Mouse (Mus musculus) heart, embryonic 11.5 days (tissue): ENCODE measurements around the gene Bhlhe23. TPM values are rescaled to one million over a fixed set of nuclear protein-coding genes. Genes with fewer than 3 reads are reported as not detected.

Experiments
- ATAC-seq: fragments of 200-750 bp; cut with Nextera tagmentation; replicated peaks from 2 replicates; pipeline ENCODE4 v1.8.0; 2017; ENCODE audit warnings: moderate library complexity; ENCODE audit not compliant: insufficient number of reproducible peaks, low FRiP score, low TSS enrichment
- H3K27ac ChIP-seq: fragments of 300-500 bp; sonication (generic); 2 replicates; pipeline ENCODE4 v1.5.1; 2014; ENCODE audit warnings: mild to moderate bottlenecking, low read depth, low read length
- H3K27me3 ChIP-seq: fragments of 300-500 bp; sonication (generic); 2 replicates; pipeline ENCODE4 v1.6.1; 2014; ENCODE audit warnings: mild to moderate bottlenecking, low read length, mixed read lengths; ENCODE audit not compliant: control insufficient read depth, insufficient read depth
- H3K36me3 ChIP-seq: fragments of 300-500 bp; sonication (generic); 2 replicates; pipeline ENCODE4 v1.6.1; 2014; ENCODE audit warnings: mild to moderate bottlenecking, low read length, moderate library complexity, mixed read lengths; ENCODE audit not compliant: control insufficient read depth, insufficient read depth
- H3K4me1 ChIP-seq: fragments of 300-500 bp; sonication (generic); 2 replicates; pipeline ENCODE4 v1.6.1; 2014; ENCODE audit warnings: low read length; ENCODE audit not compliant: control insufficient read depth, insufficient read depth
- H3K4me2 ChIP-seq: fragments of 300-500 bp; sonication (generic); 2 replicates; pipeline ENCODE4 v1.6.1; 2014; ENCODE audit warnings: mild to moderate bottlenecking, moderate library complexity
- H3K4me3 ChIP-seq: fragments of 300-500 bp; sonication (generic); 2 replicates; pipeline ENCODE4 v1.5.1; 2014; ENCODE audit warnings: low read depth, low read length
- H3K9ac ChIP-seq: fragments of 300-500 bp; sonication (generic); 2 replicates; pipeline ENCODE4 v1.6.1; 2014; ENCODE audit warnings: mild to moderate bottlenecking, low read depth, low read length, moderate library complexity
- H3K9me3 ChIP-seq: fragments of 300-500 bp; sonication (generic); replicated peaks from 2 replicates; pipeline ENCODE4 v1.6.1; 2016; ENCODE audit warnings: low read length; ENCODE audit not compliant: control insufficient read depth
- WGBS: fragments of 180-500 bp; shearing (Covaris S2); extraction: QIAGEN DNeasy Blood & Tissue Kit; methylation state at CpG from one replicate; pipeline ENCODE4 v1.1.7; 2014; ENCODE audit not compliant: insufficient replicate concordance; 5-methylcytosine and 5-hydroxymethylcytosine counted together
- polyA plus RNA-seq: library from polyadenylated mRNA; unstranded; fragments of >200 nt; fragmentation: Nextera tagmentation; extraction: Ambion mirVana; gene quantifications from 2 replicates; pipeline ENCODE4 v1.2.1, GENCODE M21; 2014

The Bhlhe23 gene
- polyA plus RNA-seq, 1 experiment from 2014 or later = not detected

DNA sequence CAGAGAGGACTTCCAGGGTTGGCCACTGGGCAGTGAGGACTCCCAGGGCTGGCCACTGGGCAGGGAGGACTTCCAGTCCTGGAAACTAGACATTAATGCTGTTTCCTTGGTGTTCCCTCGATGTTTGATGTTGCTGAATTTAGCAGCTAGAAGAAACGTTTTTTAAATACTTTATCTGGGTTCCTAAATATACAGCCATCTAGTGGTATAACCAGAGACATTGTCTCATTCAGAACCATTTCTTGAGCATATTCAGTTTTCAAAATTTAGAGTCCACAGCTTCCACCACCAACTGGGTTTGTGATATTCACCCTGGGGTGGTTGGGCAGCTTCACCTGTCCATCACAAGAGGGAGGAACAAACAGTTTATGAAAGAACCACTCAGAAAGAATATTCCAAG, 34.3 kb upstream of the Bhlhe23 start:
- no peaks in the 10 kb centered on the region for H3K9me3 ChIP-seq
- peaks cover 11% of the 10 kb centered on the region for H3K27me3 ChIP-seq
- no peaks in the 10 kb centered on the region for H3K4me1 ChIP-seq
- H3K27ac ChIP-seq = no peak overlapping the region
- ATAC-seq = no peak
- no peaks in the 10 kb centered on the region for H3K36me3 ChIP-seq
- WGBS = 53% methylated on average over 2 of the region's 2 CpGs
- H3K9ac ChIP-seq = no peak overlapping the region
- no peak overlapping the region for H3K4me3 ChIP-seq
- no peak overlapping the region for H3K4me2 ChIP-seq

DNA sequence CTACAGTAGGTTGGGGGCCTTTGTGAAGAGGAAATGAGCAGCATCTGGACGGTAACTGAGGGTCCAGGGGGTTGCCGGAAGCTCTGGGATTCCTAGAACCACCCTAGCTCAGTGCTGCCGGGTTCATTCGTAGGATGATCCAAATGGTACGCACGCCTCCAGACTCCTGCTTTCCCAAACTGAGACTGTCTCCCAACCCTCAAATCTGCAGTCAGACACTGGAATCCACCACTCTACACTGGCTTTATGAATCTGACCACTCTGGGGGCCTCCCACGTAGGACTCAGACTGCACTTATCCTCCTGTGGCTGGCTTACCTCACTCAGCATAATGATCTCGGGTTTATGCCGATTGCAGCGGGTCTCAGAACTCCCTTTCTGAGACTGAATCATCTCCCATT, 32.8 kb upstream of the Bhlhe23 start:
- H3K4me3 ChIP-seq = no peak overlapping the region
- H3K9me3 ChIP-seq = no peaks in the 10 kb centered on the region
- no peak overlapping the region for H3K4me2 ChIP-seq
- 66% methylated on average over 10 of the region's 10 CpGs for WGBS
- no peak overlapping the region for H3K9ac ChIP-seq
- ATAC-seq = no peak
- no peaks in the 10 kb centered on the region for H3K36me3 ChIP-seq
- no peaks in the 10 kb centered on the region for H3K4me1 ChIP-seq
- H3K27me3 ChIP-seq = peaks cover 11% of the 10 kb centered on the region
- no peak overlapping the region for H3K27ac ChIP-seq

DNA sequence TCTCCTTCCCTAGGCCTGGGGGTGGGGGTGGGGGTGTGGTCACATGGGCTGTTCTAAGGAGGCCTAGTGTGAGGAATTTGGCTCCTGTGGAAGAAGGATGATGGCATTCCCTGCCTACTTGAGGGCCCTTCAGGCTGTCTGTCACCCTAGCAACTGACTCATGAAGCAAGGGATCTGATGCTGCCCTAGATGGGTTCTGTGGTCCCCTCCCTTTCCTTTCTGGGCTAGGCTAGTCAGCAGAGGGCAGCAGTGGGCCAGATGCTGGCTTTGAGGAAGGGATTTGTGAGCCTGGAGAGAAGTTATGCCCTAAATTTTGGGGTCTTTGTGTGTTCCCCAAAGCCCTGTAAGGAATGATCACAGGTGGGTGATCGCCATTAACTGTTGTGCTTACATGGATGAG, 29.3 kb upstream of the Bhlhe23 start:
- H3K4me3 ChIP-seq = no peak overlapping the region
- H3K9ac ChIP-seq = no peak overlapping the region
- peaks cover 10% of the 10 kb centered on the region for H3K27me3 ChIP-seq
- H3K4me1 ChIP-seq = no peaks in the 10 kb centered on the region
- no peaks in the 10 kb centered on the region for H3K36me3 ChIP-seq
- H3K9me3 ChIP-seq = no peaks in the 10 kb centered on the region
- no peak overlapping the region for H3K27ac ChIP-seq
- H3K4me2 ChIP-seq = no peak overlapping the region
- 44% methylated on average over 1 of the region's 1 CpGs for WGBS
- ATAC-seq = no peak

DNA sequence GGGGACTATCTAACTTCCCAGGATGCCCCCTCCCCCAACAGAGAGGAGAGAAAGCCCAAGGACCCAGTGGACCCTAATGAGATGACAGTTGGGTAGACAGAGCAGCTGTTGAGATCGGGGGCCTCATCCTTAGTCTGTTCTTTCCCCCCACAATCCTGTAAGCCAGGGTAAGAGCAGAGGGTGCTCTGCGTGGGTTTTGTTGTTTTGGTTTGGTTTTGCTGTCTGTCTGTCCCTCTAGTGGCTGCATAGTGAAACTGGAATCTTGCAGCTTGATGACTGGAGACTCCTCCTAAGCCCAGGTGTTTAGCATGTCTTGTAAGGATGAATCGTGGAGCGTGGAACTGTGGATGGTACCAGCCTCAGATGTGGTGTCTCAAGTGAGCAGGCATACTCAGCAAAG, 19.3 kb upstream of the Bhlhe23 start:
- Histone ChIP-seq H3K27me3 (peaks cover 4% of the 10 kb centered on the region; the same call in 1 of the 2 replicates), H3K36me3 (no peaks in the 10 kb centered on the region), H3K4me2 (no peak overlapping the region), H3K9ac (no peak overlapping the region), H3K27ac (no peak overlapping the region), H3K4me3 (no peak overlapping the region), H3K4me1 (no peaks in the 10 kb centered on the region), H3K9me3 (no peaks in the 10 kb centered on the region)
- ATAC-seq = no peak
- 38% methylated on average over 4 of the region's 4 CpGs for WGBS

- H3K4me3 ChIP-seq = no peak overlapping the region
- H3K9me3 ChIP-seq = no peaks in the 10 kb centered on the region
- no peaks in the 10 kb centered on the region for H3K36me3 ChIP-seq
- H3K27ac ChIP-seq = no peak overlapping the region
- no peak for ATAC-seq
- H3K4me2 ChIP-seq = no peak overlapping the region
- no peak overlapping the region for H3K9ac ChIP-seq
- H3K4me1 ChIP-seq = no peaks in the 10 kb centered on the region
- H3K27me3 ChIP-seq = peaks cover 4% of the 10 kb centered on the region; the same call in 1 of the 2 replicates
- 43% methylated on average over 3 of the region's 3 CpGs for WGBS
Measured at GRCm38 (mm10) chr2:180795597-180795996, 18.9 kb upstream of the Bhlhe23 start.

GRCm38 (mm10) chr2:180794422-180794821, 17.7 kb upstream of the Bhlhe23 start:
- Histone ChIP-seq H3K4me1 (no peaks in the 10 kb centered on the region; the same call in 1 of the 2 replicates), H3K27me3 (peaks cover 14% of the 10 kb centered on the region), H3K4me3 (no peak overlapping the region), H3K9me3 (no peaks in the 10 kb centered on the region), H3K27ac (no peak overlapping the region), H3K4me2 (no peak overlapping the region), H3K9ac (no peak overlapping the region), H3K36me3 (no peaks in the 10 kb centered on the region)
- WGBS = 75% methylated on average over 2 of the region's 2 CpGs
- no peak for ATAC-seq

DNA sequence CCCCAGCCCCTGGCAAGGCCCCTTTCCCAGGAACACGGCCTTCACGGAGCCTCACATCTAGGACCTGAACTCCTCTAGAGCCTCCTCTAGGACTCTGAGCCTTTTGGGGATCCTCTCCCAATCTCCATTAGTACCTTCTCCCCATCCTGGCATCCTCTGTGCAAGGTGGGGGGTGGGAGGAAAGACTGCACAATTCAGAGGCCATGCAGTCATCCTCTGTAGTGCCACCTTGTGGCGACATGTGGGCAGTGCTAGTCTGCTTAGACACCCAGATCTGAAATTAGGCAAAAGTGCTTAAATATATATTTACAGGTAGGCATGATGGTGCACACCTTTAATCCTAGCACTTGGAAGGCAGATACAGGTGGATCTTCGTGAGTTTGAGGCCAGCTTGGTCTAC, 15.0 kb upstream of the Bhlhe23 start:
- Histone ChIP-seq H3K4me1 (peaks cover 8% of the 10 kb centered on the region), H3K4me2 (no peak overlapping the region), H3K9me3 (no peaks in the 10 kb centered on the region), H3K27me3 (peaks cover 27% of the 10 kb centered on the region), H3K9ac (no peak overlapping the region), H3K36me3 (no peaks in the 10 kb centered on the region), H3K4me3 (no peak overlapping the region), H3K27ac (no peak overlapping the region)
- ATAC-seq = no peak
- whole genome bisulfite sequencing = 49% methylated on average over 4 of the region's 4 CpGs

DNA sequence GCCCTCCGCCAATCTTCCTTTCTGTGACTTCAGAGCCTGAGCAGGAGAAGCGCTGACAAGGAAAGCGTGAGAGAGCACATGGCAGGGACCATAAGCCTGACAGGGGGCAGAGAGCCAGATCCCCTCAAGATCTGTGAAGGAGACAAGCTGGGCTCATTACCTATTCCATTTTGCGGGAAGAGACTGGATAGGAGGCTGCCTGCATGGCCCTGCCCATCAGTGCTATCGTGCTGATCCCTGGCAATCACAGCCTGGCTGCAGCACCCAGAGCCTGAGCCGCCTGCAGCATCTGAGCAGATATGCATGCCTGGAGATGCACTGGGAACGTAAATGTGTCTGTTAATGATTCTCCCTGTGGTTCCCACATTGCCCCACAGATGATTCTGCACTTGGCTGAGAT, 12.1 kb upstream of the Bhlhe23 start:
- Histone ChIP-seq H3K9me3 (no peaks in the 10 kb centered on the region), H3K27me3 (peaks cover 27% of the 10 kb centered on the region), H3K36me3 (no peaks in the 10 kb centered on the region), H3K9ac (no peak overlapping the region), H3K4me1 (peaks cover 8% of the 10 kb centered on the region), H3K27ac (no peak overlapping the region), H3K4me2 (peak overlapping the region; percentile 29), H3K4me3 (no peak overlapping the region)
- WGBS = 8% methylated on average over 6 of the region's 7 CpGs
- ATAC-seq = no peak

DNA sequence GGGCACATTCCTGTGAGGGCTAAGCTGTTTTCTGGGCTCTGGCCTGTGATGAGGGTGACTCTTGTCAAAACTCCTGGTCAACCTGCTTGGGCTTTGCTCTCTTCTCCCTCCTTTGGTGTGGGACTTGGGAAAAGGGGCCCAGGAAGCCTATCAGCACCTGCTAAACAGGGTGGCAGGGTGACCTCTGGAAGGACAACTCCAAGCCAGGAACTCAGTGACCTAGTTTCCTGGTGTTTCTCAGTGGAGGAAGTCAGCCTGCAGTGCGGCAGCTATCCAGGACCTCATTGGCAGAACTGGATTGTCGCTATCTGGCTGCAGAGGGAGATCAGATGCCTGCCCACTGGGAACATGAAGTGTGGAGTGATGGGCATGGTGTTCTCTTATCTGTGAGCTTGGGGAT, 11.7 kb upstream of the Bhlhe23 start:
- Histone ChIP-seq H3K4me1 (peaks cover 8% of the 10 kb centered on the region), H3K36me3 (no peaks in the 10 kb centered on the region), H3K9me3 (no peaks in the 10 kb centered on the region), H3K4me3 (no peak overlapping the region), H3K27ac (no peak overlapping the region), H3K27me3 (peaks cover 27% of the 10 kb centered on the region), H3K9ac (no peak overlapping the region), H3K4me2 (peak overlapping the region; percentile 29; the same call in 1 of the 2 replicates)
- WGBS = 0% methylated on average over 2 of the region's 2 CpGs
- ATAC-seq = no peak
